Mouse (Mus musculus): ENCODE measurements around the gene Mllt6. TPM values are rescaled to one million over a fixed set of nuclear protein-coding genes. Genes with fewer than 3 reads are reported as not detected.
A peak's percentile ranks its signal among the peaks of the same experiment; 100 is the strongest.

Gene Mllt6
- total and polyA plus RNA-seq, 3 experiments, result 24.3 to 55.6 (median 43.0) TPM

DNA sequence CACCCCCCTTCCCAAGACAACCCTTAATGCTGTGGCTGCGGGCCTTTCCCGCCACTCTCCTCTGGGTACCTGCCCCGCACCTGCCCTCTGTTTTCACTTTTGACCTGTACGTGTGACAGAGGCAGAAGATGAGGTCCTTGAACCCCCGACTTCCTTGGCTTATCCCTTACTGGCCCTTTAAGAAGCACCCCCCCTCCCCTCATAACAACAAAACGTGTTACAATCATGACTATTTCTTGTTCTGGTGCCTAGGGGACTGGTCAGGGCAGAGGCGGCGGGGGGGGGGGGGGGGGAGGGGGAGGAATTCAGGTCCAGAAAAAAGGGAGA is 1.1 kb downstream of the Mllt6 start:
- peaks cover 44% of the 10 kb centered on the region for H3K79me2 ChIP-seq (replicated peaks; ENCODE audit: control insufficient read depth, extremely low read depth, insufficient read depth, poor library complexity, severe bottlenecking)
- in situ Hi-C loops (cut with MboI; ENCODE audit: low pct_ligation_motif_present, low pct_unique_long_range_greater_than_20kb, low sequenced_read_pairs) (no loop called here), dilution Hi-C loops (cut with MboI; ENCODE audit: extremely low pct_ligation_motif_present, extremely low pct_unique_long_range_greater_than_20kb, low sequenced_read_pairs) (no loop called here)
- H3K4me3 ChIP-seq (replicated peaks in 1 of 3; ENCODE audit: low read depth in 2 of 3, low read length in 2 of 3, poor library complexity in 1 of 3), result peak overlapping the region; percentile 82 to 96 (median 82)
- no peaks in the 10 kb centered on the region for H3K27me3 ChIP-seq (replicated peaks)
- peak overlapping the region; percentile 89 for H3K9ac ChIP-seq (ENCODE audit: insufficient read depth, low read depth)
- peaks cover 39 to 46% of the 10 kb centered on the region in 2 experiments for H3K36me3 ChIP-seq (replicated peaks in 1 of 2; ENCODE audit: control insufficient read depth in 1 of 2, insufficient read depth in 1 of 2, low read length in 1 of 2)
- peak overlapping the region; percentile 85 for H3K4me2 ChIP-seq (ENCODE audit: insufficient read depth, low read depth, poor library complexity, severe bottlenecking)
- peaks cover 9 to 27% of the 10 kb centered on the region in 2 experiments for H3K4me1 ChIP-seq (ENCODE audit: control insufficient read depth in 1 of 2, insufficient read depth in 2 of 2)
- TF ChIP-seq MXI1 (IDR thresholded peaks at IDR 0.05; ENCODE audit: low read depth, low read length) (peak; percentile 16; the same call in 1 of the 2 replicates), SMC3 (IDR thresholded peaks at IDR 0.05; ENCODE audit: low read depth, low read length) (no peak), BHLHE40 (IDR thresholded peaks at IDR 0.05; ENCODE audit: low read depth, low read length) (peak; percentile 49; the same call in 1 of the 2 replicates), MAX (IDR thresholded peaks at IDR 0.05; ENCODE audit: low read length) (no peak), SIN3A (IDR thresholded peaks at IDR 0.05; ENCODE audit: low read length) (peak; percentile 12; the same call in 1 of the 2 replicates), TCF12 (IDR thresholded peaks at IDR 0.05; ENCODE audit: low read depth, low read length) (no peak)
- H3K9me3 ChIP-seq (replicated peaks; ENCODE audit: low read length), result peaks cover 5% of the 10 kb centered on the region
- DNase-seq (ENCODE audit: extremely low read depth), result no peak
- H3K27ac ChIP-seq (ENCODE audit: insufficient read depth, low read depth), result peak overlapping the region; percentile 51; the same call in 1 of the 2 replicates

DNA sequence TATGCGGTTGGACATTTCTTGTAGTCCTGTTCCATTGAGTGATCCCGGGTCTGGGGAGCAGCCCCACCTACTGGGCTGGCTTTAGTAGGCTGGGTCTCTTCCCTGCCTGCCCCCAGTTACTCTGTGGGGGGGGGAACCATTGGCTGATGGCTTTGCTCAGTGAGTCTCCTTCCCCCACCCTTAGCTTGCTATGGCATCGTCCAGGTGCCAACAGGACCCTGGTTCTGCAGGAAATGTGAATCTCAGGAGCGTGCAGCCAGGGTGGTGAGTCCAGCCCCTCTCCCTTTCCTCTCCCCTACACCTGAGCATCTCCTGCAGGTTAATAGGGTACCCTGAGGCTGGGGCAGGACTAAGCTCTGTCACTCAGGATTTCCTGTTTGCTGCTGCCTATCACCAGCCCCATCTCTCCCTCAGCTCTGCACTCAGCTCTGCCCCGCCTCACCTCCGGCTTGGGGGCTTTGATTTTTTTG is 1.6 kb downstream of the Mllt6 start:
- H3K4me2 ChIP-seq (ENCODE audit: insufficient read depth, low read depth, poor library complexity, severe bottlenecking), result peak overlapping the region; percentile 85
- peaks cover 44 to 51% of the 10 kb centered on the region in 2 experiments for H3K36me3 ChIP-seq (replicated peaks in 1 of 2; ENCODE audit: control insufficient read depth in 1 of 2, insufficient read depth in 1 of 2, low read length in 1 of 2)
- H3K9me3 ChIP-seq (replicated peaks; ENCODE audit: low read length), result peaks cover 5% of the 10 kb centered on the region
- DNase-seq (ENCODE audit: extremely low read depth), result peak; percentile 37
- H3K27me3 ChIP-seq (replicated peaks), result no peaks in the 10 kb centered on the region
- in situ Hi-C loops (cut with MboI; ENCODE audit: low pct_ligation_motif_present, low pct_unique_long_range_greater_than_20kb, low sequenced_read_pairs), result loop anchor here (5.0 kb wide), 1 partner anchor 33 kb away; no protein-coding TSS in a partner anchor
- H3K79me2 ChIP-seq (replicated peaks; ENCODE audit: control insufficient read depth, extremely low read depth, insufficient read depth, poor library complexity, severe bottlenecking), result peaks cover 44% of the 10 kb centered on the region
- peak overlapping the region; percentile 89 for H3K9ac ChIP-seq (ENCODE audit: insufficient read depth, low read depth)
- peaks cover 11 to 31% of the 10 kb centered on the region in 2 experiments for H3K4me1 ChIP-seq (ENCODE audit: control insufficient read depth in 1 of 2, insufficient read depth in 2 of 2)
- no peak overlapping the region for H3K27ac ChIP-seq (ENCODE audit: insufficient read depth, low read depth)
- H3K4me3 ChIP-seq (replicated peaks in 1 of 3; ENCODE audit: low read depth in 2 of 3, low read length in 2 of 3, poor library complexity in 1 of 3), result peak overlapping the region; percentile 54 to 96 (median 82)
- dilution Hi-C loops (cut with MboI; ENCODE audit: extremely low pct_ligation_motif_present, extremely low pct_unique_long_range_greater_than_20kb, low sequenced_read_pairs), result no loop called here
- TF ChIP-seq MAZ (IDR thresholded peaks at IDR 0.05; ENCODE audit: low read depth, low read length) (peak; percentile 83), ZMIZ1 (IDR thresholded peaks at IDR 0.05; ENCODE audit: low read depth, low read length) (no peak), UBTF (IDR thresholded peaks at IDR 0.05; ENCODE audit: low read depth, low read length) (no peak), CHD2 (IDR thresholded peaks at IDR 0.05; ENCODE audit: low read length) (peak; percentile 53; the same call in 1 of the 2 replicates), IRF4 (IDR thresholded peaks at IDR 0.05; ENCODE audit: low read depth, low read length) (peak; percentile 29; the same call in 1 of the 2 replicates), ZNF384 (IDR thresholded peaks at IDR 0.05; ENCODE audit: low read depth, low read length) (no peak), ELF1 (IDR thresholded peaks at IDR 0.05; ENCODE audit: low read depth, low read length) (no peak), ZC3H11A (IDR thresholded peaks at IDR 0.05; ENCODE audit: low read depth, low read length) (no peak), E2F4 (IDR thresholded peaks at IDR 0.05; ENCODE audit: insufficient replicate concordance, low read depth, low read length) (no peak), CTCF (conservative IDR thresholded peaks at IDR 0.05 in 1 of 2, IDR thresholded peaks at IDR 0.05 in 1 of 2; ENCODE audit: low read depth in 2 of 2, low read length in 2 of 2) (peak in 1 of 2 experiments; percentile 56; a peak in 2 of 4 replicates), JUND (conservative IDR thresholded peaks at IDR 0.05; ENCODE audit: low read depth, low read length) (no peak), TCF12 (IDR thresholded peaks at IDR 0.05; ENCODE audit: low read depth, low read length) (no peak), RAD21 (IDR thresholded peaks at IDR 0.05; ENCODE audit: low read depth, low read length) (peak; percentile 34), JUN (IDR thresholded peaks at IDR 0.05; ENCODE audit: insufficient read depth, low read depth, low read length) (no peak), ETS1 (conservative IDR thresholded peaks at IDR 0.05; ENCODE audit: low read depth, low read length) (no peak), POLR2A (IDR thresholded peaks at IDR 0.05; ENCODE audit: low read depth, low read length) (no peak), KAT2A (IDR thresholded peaks at IDR 0.05; ENCODE audit: insufficient replicate concordance, low read length) (no peak), NRF1 (IDR thresholded peaks at IDR 0.05; ENCODE audit: low read depth, low read length) (no peak), SMC3 (IDR thresholded peaks at IDR 0.05; ENCODE audit: low read depth, low read length) (peak; percentile 42; the same call in 1 of the 2 replicates), MEF2A (IDR thresholded peaks at IDR 0.05; ENCODE audit: borderline replicate concordance, low read depth, low read length) (no peak), MYC (IDR thresholded peaks at IDR 0.05; ENCODE audit: low read depth, low read length) (no peak), ZKSCAN1 (IDR thresholded peaks at IDR 0.05; ENCODE audit: borderline replicate concordance, low read depth, low read length) (no peak), USF2 (conservative IDR thresholded peaks at IDR 0.05; ENCODE audit: low read depth, low read length) (no peak), BHLHE40 (IDR thresholded peaks at IDR 0.05; ENCODE audit: low read depth, low read length) (no peak), USF1 (IDR thresholded peaks at IDR 0.05; ENCODE audit: low read depth, low read length) (no peak), NELFE (IDR thresholded peaks at IDR 0.05; ENCODE audit: low read depth, low read length) (no peak), TBP (conservative IDR thresholded peaks at IDR 0.05; ENCODE audit: low read depth, low read length) (no peak), RCOR1 (conservative IDR thresholded peaks at IDR 0.05; ENCODE audit: low read depth, low read length) (no peak), MAX (IDR thresholded peaks at IDR 0.05; ENCODE audit: low read length) (no peak), CHD1 (IDR thresholded peaks at IDR 0.05; ENCODE audit: low read depth, low read length) (no peak), SIN3A (IDR thresholded peaks at IDR 0.05; ENCODE audit: low read length) (no peak; the same call in 1 of the 2 replicates)
